Mouse (Mus musculus): ENCODE measurements around the gene Pkd1l2. TPM values are rescaled to one million over a fixed set of nuclear protein-coding genes. Genes with fewer than 3 reads are reported as not detected.
A peak's percentile ranks its signal among the peaks of the same experiment; 100 is the strongest.

The Pkd1l2 gene
- polyA plus RNA-seq, 2 experiments, result 0.07 to 0.16 TPM

DNA sequence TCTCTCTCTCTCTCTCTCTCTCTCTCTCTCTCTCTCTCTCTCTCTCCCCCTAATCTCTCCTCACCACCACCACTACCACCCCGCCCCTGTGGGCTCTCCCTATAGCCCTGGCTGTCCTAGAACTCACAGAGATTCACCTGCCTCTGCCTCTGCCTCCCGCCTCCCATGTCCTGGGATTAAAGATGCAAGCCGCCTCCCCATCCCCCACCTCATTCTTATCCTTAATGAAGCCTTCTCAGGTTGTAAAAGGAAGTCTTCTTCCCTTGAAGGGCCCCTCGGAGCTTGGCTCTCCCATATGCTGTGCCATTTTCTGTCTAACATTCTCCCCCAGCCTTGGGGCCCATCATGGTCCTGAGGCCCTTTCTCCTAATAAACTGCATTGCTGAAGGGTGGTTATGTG, 66.6 kb downstream of the Pkd1l2 start:
- H3K36me3 ChIP-seq (ENCODE audit: control insufficient read depth, insufficient read depth, low read length), result no peaks in the 10 kb centered on the region
- ATAC-seq (ENCODE audit: low FRiP score, low read depth), result no peak
- no peak for TF ChIP-seq POLR2A (IDR thresholded peaks at IDR 0.05; ENCODE audit: borderline replicate concordance, extremely low read depth, insufficient read depth, insufficient read length)
- H3K4me1 ChIP-seq (ENCODE audit: control insufficient read depth, insufficient read depth, low read length), result no peaks in the 10 kb centered on the region
- DNase-seq (ENCODE audit: low spot score), result no peak
- H3K27me3 ChIP-seq (ENCODE audit: control insufficient read depth, insufficient read depth, low read length), result no peaks in the 10 kb centered on the region
- no peaks in the 10 kb centered on the region for H3K9me3 ChIP-seq (ENCODE audit: control insufficient read depth, low read length)
- no peak overlapping the region for H3K9ac ChIP-seq (ENCODE audit: low read depth, low read length, severe bottlenecking)
- no peak overlapping the region for H3K4me3 ChIP-seq (replicated peaks; ENCODE audit: low read length)
- 59% methylated on average over 4 of the region's 4 CpGs for WGBS
- H3K27ac ChIP-seq (replicated peaks; ENCODE audit: low read depth, low read length), result no peak overlapping the region
- H3K4me2 ChIP-seq (replicated peaks; ENCODE audit: low read depth, low read length, severe bottlenecking), result no peak overlapping the region

DNA sequence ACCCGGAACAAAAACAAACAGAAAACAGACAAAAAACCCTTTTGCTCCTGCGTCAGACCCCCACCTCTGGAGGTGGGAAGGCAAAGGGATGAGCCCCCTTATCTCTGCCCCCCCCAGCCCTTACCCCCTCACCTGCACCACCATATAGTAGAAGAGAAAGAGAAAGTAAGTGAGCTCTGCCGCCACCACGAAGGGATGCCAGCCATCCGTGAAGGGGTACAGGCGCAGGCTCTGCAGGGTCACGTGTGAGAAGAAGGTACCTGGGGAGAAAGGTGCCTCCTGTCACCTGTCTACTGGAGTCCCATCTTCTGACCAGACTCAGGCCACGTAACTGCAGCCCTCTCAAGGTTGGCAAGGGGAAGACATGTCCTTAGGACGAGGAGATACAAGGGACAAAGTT, 70.9 kb downstream of the Pkd1l2 start:
- DNase-seq (ENCODE audit: low spot score) (no peak), ATAC-seq (ENCODE audit: low FRiP score, low read depth) (no peak)
- no peaks in the 10 kb centered on the region for H3K9me3 ChIP-seq (ENCODE audit: control insufficient read depth, low read length)
- 89% methylated on average over 9 of the region's 9 CpGs for WGBS
- H3K4me1 ChIP-seq (ENCODE audit: control insufficient read depth, insufficient read depth, low read length), result no peaks in the 10 kb centered on the region
- no peak overlapping the region for H3K27ac ChIP-seq (replicated peaks; ENCODE audit: low read depth, low read length)
- no peaks in the 10 kb centered on the region for H3K27me3 ChIP-seq (ENCODE audit: control insufficient read depth, insufficient read depth, low read length)
- H3K4me2 ChIP-seq (replicated peaks; ENCODE audit: low read depth, low read length, severe bottlenecking), result no peak overlapping the region
- no peaks in the 10 kb centered on the region for H3K36me3 ChIP-seq (ENCODE audit: control insufficient read depth, insufficient read depth, low read length)
- no peak for TF ChIP-seq POLR2A (IDR thresholded peaks at IDR 0.05; ENCODE audit: borderline replicate concordance, extremely low read depth, insufficient read depth, insufficient read length)
- H3K4me3 ChIP-seq (replicated peaks; ENCODE audit: low read length), result no peak overlapping the region
- H3K9ac ChIP-seq (ENCODE audit: low read depth, low read length, severe bottlenecking), result no peak overlapping the region

DNA sequence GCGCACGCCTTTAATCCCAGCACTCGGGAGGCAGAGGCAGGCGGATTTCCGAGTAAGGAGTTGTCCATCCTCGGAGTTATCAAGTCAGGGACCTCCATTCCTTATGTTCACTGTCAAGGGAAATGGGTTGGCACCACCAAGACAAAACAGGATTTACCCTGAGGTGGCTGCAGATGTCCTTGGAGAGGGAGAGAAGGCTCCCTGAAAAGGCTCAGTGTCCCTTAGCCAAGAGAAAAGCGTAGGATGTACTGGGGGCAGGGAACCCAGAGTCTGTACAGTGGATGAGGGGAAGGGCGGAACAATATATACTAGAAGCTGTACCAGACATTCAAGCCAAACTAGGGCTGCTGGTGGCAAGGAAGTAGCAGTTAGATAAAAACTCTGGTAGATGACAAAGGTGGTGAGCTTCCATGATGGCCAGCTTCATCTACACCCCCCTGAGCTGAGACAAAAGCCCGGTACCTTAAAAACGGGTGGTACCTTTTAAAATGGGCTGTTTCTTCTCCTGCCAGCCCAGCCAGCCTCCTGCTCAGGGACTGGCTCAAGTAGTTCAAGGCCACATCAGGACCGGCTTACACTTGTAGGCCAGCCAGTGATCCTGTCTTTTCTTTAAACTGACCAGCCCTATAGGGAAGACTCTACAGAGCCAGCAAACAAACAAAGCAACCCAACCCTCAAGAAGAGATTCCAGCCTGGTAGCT, 88.1 kb downstream of the Pkd1l2 start:
- WGBS, result 52% methylated on average over 11 of the region's 11 CpGs
- Histone ChIP-seq H3K36me3 (ENCODE audit: control insufficient read depth, insufficient read depth, low read length) (no peaks in the 10 kb centered on the region), H3K9me3 (ENCODE audit: control insufficient read depth, low read length) (no peaks in the 10 kb centered on the region), H3K4me1 (ENCODE audit: control insufficient read depth, insufficient read depth, low read length) (peaks cover 7% of the 10 kb centered on the region), H3K27me3 (ENCODE audit: control insufficient read depth, insufficient read depth, low read length) (no peaks in the 10 kb centered on the region), H3K4me2 (replicated peaks; ENCODE audit: low read depth, low read length, severe bottlenecking) (peak overlapping the region; percentile 76), H3K27ac (replicated peaks; ENCODE audit: low read depth, low read length) (no peak overlapping the region), H3K4me3 (replicated peaks; ENCODE audit: low read length) (peak overlapping the region; percentile 62), H3K9ac (ENCODE audit: low read depth, low read length, severe bottlenecking) (peak overlapping the region; percentile 44)
- no peak for TF ChIP-seq POLR2A (IDR thresholded peaks at IDR 0.05; ENCODE audit: borderline replicate concordance, extremely low read depth, insufficient read depth, insufficient read length)
- no peak for DNase-seq (ENCODE audit: low spot score)
- ATAC-seq (ENCODE audit: low FRiP score, low read depth), result no peak

DNA sequence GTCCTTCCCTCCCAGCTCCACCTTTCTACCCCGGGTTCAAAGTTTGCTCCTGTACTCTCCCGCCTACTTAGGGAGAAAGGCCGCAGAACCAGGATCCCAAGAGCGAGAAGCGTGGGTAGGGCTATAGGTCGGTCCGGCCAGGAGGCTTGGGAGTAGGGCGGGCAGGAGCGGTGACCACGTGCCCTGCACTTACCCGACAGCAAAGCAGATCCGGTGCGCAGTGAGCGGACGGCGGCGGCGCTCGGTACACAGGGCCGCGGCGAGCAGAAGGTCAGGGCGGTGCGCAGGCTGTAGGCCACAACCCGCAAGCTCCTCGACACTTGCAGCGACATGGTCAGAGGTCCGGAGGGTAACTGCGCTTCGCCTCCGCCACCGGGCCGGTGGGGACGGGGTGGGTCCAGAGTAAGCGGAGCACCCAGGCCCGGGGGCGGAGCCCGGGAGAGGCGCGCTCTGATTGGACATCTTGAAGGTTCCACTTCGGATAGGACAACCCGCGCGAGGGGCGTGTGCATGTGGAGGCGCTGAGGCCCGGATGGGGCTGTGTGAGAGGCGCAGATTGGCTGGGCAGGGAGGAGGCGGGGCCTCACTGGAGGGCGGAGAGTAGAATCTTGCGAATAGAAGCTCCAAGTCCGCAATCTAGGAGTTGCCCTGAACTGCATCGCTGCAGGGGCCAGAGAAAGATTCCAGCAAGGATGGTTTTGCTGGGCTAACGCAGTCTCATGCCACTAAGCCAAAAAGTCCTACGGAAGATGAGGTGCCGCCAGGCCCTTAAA, 89.0 kb downstream of the Pkd1l2 start, which contains the start of gene Gcsh:
Gcsh (minus strand) TSS at position 443 of the 773 bp plus-strand sequence.
- Histone ChIP-seq H3K4me1 (ENCODE audit: control insufficient read depth, insufficient read depth, low read length) (peaks cover 7% of the 10 kb centered on the region), H3K27me3 (ENCODE audit: control insufficient read depth, insufficient read depth, low read length) (no peaks in the 10 kb centered on the region), H3K27ac (replicated peaks; ENCODE audit: low read depth, low read length) (0 out of 2 replicates have a peak within 1 kb of the TSS, but pooled peaks have one; percentile 19), H3K4me3 (replicated peaks; ENCODE audit: low read length) (peak within 1 kb of the TSS; percentile 62), H3K36me3 (ENCODE audit: control insufficient read depth, insufficient read depth, low read length) (0 out of 2 replicates have a peak, but pooled peaks cover 2% of the 10 kb centered on the region), H3K9me3 (ENCODE audit: control insufficient read depth, low read length) (no peaks in the 10 kb centered on the region), H3K4me2 (replicated peaks; ENCODE audit: low read depth, low read length, severe bottlenecking) (peak within 1 kb of the TSS; percentile 76), H3K9ac (ENCODE audit: low read depth, low read length, severe bottlenecking) (peak within 1 kb of the TSS; percentile 64)
- DNase-seq (ENCODE audit: low spot score) (peak; percentile 99), ATAC-seq (ENCODE audit: low FRiP score, low read depth) (peak; percentile 100)
- WGBS, result under 1% methylated on average over 55 of the region's 56 CpGs
- peak; percentile 83; the same call in 1 of the 2 replicates for TF ChIP-seq POLR2A (IDR thresholded peaks at IDR 0.05; ENCODE audit: borderline replicate concordance, extremely low read depth, insufficient read depth, insufficient read length)

DNA sequence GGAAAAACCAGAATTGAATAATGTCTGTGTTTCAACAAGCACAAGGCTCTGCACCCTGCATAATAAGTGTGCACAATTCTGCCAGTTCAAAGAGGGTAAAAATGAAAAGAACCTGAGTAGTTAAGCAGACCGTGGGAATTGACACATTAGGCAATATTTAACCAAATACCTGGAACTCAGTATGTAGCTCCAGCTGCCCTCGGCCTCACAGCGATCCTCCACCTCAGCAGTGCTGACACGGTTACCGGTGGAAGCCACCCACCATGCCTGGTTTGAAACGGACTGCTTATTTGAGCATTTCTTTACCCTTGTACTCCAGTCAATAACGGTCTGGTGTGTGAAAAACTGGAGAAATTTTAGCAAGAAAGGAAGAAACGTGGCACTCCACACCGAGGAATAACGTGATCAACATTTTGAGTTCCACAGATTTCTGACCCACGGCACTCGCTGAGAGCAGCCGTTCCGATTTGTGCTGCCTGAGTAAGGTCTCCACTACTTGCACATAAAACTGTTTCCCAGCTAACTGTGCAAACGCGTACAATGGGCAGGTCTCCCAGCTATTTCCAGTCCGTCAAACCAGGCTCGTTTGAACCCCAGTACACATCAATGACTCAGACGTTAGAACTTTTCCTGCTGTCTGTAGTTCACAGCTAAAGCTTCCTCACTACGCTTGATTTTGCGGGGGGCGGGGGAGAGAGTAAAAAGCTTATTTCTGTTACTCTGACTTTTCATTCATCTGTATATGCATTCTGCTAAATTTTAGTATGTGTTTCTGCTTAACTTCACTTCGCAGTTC, 89.9 kb downstream of the Pkd1l2 start:
- Histone ChIP-seq H3K9ac (ENCODE audit: low read depth, low read length, severe bottlenecking) (peak overlapping the region; percentile 64), H3K4me1 (ENCODE audit: control insufficient read depth, insufficient read depth, low read length) (peaks cover 7% of the 10 kb centered on the region), H3K9me3 (ENCODE audit: control insufficient read depth, low read length) (no peaks in the 10 kb centered on the region), H3K27me3 (ENCODE audit: control insufficient read depth, insufficient read depth, low read length) (no peaks in the 10 kb centered on the region), H3K4me2 (replicated peaks; ENCODE audit: low read depth, low read length, severe bottlenecking) (peak overlapping the region; percentile 76), H3K4me3 (replicated peaks; ENCODE audit: low read length) (peak overlapping the region; percentile 62), H3K36me3 (ENCODE audit: control insufficient read depth, insufficient read depth, low read length) (peaks cover 9% of the 10 kb centered on the region; the same call in 1 of the 2 replicates), H3K27ac (replicated peaks; ENCODE audit: low read depth, low read length) (no peak overlapping the region)
- no peak for TF ChIP-seq POLR2A (IDR thresholded peaks at IDR 0.05; ENCODE audit: borderline replicate concordance, extremely low read depth, insufficient read depth, insufficient read length)
- peak; percentile 17 for DNase-seq (ENCODE audit: low spot score)
- 11% methylated on average over 23 of the region's 23 CpGs for WGBS
- no peak for ATAC-seq (ENCODE audit: low FRiP score, low read depth)

All from limb, embryonic 14.5 days (tissue).